Mouse (Mus musculus): ENCODE results near the gene Rbm39.

DNA sequence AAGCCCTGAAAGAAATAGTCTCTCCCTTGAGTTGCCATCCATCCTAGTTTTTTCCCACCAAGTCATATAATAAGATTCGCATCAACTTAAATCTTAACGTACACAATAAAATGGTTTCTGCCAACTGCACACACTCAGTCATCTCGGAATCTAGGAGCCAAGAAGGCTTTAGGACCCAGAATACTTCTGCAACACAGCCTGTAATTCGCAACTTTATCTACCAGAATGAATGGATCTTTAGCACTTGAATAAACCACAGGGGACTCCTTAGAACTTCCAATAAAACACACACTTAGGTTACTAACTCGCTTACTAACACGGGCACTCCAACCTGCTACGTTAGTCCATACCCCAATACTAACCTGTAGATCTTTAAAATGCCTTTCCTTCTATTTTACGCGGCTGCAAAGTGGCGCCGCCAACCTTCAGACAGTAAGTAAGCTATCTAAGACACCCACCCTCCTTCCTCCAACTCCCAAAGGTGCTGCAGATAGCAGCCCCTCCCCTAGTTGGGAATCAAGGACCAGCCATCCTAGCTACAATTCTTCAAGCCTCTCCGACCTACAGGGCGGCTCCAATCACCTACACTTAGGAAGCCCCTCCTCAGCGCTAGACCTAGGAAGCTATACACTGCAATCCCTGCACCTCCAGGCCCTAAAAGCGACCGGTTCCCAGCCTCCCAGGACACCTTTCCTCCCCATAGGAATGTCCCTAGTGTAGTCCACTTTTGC is 69.2 kb downstream of the Rbm39 start:
- no peak for TF ChIP-seq CTCF (IDR thresholded peaks at IDR 0.05; ENCODE audit: control insufficient read depth, insufficient read depth, insufficient read length)
- TF ChIP-seq MYOD1 (IDR thresholded peaks at IDR 0.05; ENCODE audit: control insufficient read depth, insufficient read length, low read depth): no peak
- no peak for TF ChIP-seq CEBPB (IDR thresholded peaks at IDR 0.05; ENCODE audit: low read depth)
- TF ChIP-seq MYOG (IDR thresholded peaks at IDR 0.05; ENCODE audit: control insufficient read depth, extremely low read depth, insufficient read length): no peak
- no peak for TF ChIP-seq MAX (IDR thresholded peaks at IDR 0.05)
- no peak for TF ChIP-seq USF1 (IDR thresholded peaks at IDR 0.05; ENCODE audit: low read depth)
